Mouse (Mus musculus): ENCODE measurements at regions not wholly inside any gene's neighbourhood (a gene's known extent, or its start where the extent isn't known, plus 50 kb on each side); places are given as distances from the start of the nearest gene placed in this dataset.

DNA sequence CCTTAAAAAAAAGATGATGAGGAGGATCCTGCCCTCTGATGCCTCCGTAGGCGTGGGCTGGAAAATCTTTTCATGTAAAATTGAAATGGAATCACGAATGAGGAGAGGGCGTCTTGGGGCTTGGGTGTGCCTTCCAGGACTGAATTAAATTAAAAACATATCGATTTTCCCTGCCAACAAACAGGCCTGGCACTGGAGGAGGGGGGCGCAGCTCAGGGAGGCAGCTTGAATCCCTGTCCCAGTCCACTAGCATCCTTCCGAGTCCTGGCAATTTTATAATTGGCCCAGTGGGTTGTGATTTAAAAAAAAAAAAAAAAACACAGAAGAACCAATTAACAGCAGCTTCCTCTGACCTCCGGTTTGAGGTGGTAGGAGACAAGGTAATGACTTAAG is 276.0 kb downstream of the Uaca start:
- DNase-seq (ENCODE audit: low read depth, low spot score): no peak
- Histone ChIP-seq H3K4me3 (ENCODE audit: insufficient read depth in 1 of 2, low read depth in 1 of 2, low read length in 2 of 2, poor library complexity in 1 of 2, severe bottlenecking in 1 of 2) (no peak overlapping the region), H3K9ac (ENCODE audit: insufficient read depth, low read depth, low read length, poor library complexity, severe bottlenecking) (no peak overlapping the region), H3K36me3 (ENCODE audit: control insufficient read depth, insufficient read depth, low read length, poor library complexity, severe bottlenecking) (no peaks in the 10 kb centered on the region), H3K9me3 (ENCODE audit: control insufficient read depth, insufficient read depth, low read depth, low read length) (no peaks in the 10 kb centered on the region), H3K4me1 (ENCODE audit: control insufficient read depth in 2 of 2, insufficient read depth in 2 of 2, low read length in 2 of 2, poor library complexity in 1 of 2) (peaks cover 0 to 8% of the 10 kb centered on the region in 2 experiments; a peak in 1 of 4 replicates), H3K27ac (ENCODE audit: insufficient read depth, low read depth, low read length, poor library complexity, severe bottlenecking) (no peak overlapping the region)
- TF ChIP-seq HCFC1 (IDR thresholded peaks at IDR 0.05; ENCODE audit: borderline replicate concordance, insufficient read depth, low read length) (no peak), ZC3H11A (IDR thresholded peaks at IDR 0.05; ENCODE audit: borderline replicate concordance, low read depth, low read length) (no peak), ZNF384 (IDR thresholded peaks at IDR 0.05; ENCODE audit: low read depth, low read length) (no peak), MAFK (IDR thresholded peaks at IDR 0.05; ENCODE audit: insufficient read depth, low read depth, low read length) (no peak), CHD2 (IDR thresholded peaks at IDR 0.05; ENCODE audit: low read depth, low read length) (no peak)
- in situ Hi-C loops (cut with MboI; ENCODE audit: low sequenced_read_pairs in 2 of 2, unreplicated experiment in 2 of 2): no loop called here

DNA sequence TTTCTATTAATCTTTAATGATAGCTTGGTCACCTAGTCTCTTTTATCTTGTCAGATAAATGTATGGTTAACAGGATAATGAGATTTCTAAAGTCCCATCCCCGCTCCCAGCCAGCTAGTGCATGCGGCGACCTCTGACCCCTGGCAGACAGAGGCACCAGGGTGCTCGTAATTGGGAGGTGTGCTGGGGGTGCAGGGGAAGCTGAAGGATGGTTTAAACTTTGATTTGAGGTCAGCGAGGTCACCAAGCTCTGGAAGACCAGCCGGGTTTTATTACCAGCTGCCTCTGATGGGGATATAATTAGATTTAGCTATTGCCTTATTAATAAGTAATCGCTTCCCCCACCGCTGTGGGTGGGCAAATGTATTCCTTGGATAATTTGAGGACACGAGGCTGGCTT is 276.5 kb downstream of the Uaca start:
- Histone ChIP-seq H3K4me3 (ENCODE audit: insufficient read depth in 1 of 2, low read depth in 1 of 2, low read length in 2 of 2, poor library complexity in 1 of 2, severe bottlenecking in 1 of 2) (no peak overlapping the region), H3K36me3 (ENCODE audit: control insufficient read depth, insufficient read depth, low read length, poor library complexity, severe bottlenecking) (no peaks in the 10 kb centered on the region), H3K4me1 (ENCODE audit: control insufficient read depth in 2 of 2, insufficient read depth in 2 of 2, low read length in 2 of 2, poor library complexity in 1 of 2) (peaks cover 0 to 8% of the 10 kb centered on the region in 2 experiments; a peak in 1 of 4 replicates), H3K9me3 (ENCODE audit: control insufficient read depth, insufficient read depth, low read depth, low read length) (no peaks in the 10 kb centered on the region), H3K9ac (ENCODE audit: insufficient read depth, low read depth, low read length, poor library complexity, severe bottlenecking) (no peak overlapping the region), H3K27ac (ENCODE audit: insufficient read depth, low read depth, low read length, poor library complexity, severe bottlenecking) (no peak overlapping the region)
- TF ChIP-seq ZNF384 (IDR thresholded peaks at IDR 0.05; ENCODE audit: low read depth, low read length) (no peak), CHD2 (IDR thresholded peaks at IDR 0.05; ENCODE audit: low read depth, low read length) (no peak), HCFC1 (IDR thresholded peaks at IDR 0.05; ENCODE audit: borderline replicate concordance, insufficient read depth, low read length) (no peak), ZC3H11A (IDR thresholded peaks at IDR 0.05; ENCODE audit: borderline replicate concordance, low read depth, low read length) (no peak), MAFK (IDR thresholded peaks at IDR 0.05; ENCODE audit: insufficient read depth, low read depth, low read length) (no peak)
- in situ Hi-C loops (cut with MboI; ENCODE audit: low sequenced_read_pairs in 2 of 2, unreplicated experiment in 2 of 2): no loop called here
- DNase-seq (ENCODE audit: low read depth, low spot score): no peak

DNA sequence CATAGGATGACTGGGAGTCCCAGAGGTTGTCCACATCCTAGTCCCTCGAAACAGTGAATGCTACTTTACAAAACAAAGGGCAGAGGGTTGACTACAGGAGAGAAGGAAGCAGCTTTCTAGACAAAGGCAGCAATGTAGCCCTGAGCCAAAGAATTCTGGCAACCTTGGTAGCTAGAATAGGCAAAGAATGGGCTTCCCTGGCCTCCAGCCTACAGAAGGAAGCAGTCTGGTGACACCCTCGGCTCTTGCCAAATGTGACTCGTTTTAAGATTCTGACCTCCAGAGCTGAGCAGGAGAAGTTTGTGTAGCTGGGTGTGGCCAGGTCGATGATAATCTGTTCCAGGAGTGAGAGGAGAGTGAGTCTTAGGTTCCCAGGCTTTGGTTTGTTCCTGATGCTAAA is 279.1 kb downstream of the Uaca start:
- in situ Hi-C loops (cut with MboI; ENCODE audit: low sequenced_read_pairs in 2 of 2, unreplicated experiment in 2 of 2): no loop called here
- Histone ChIP-seq H3K9me3 (ENCODE audit: control insufficient read depth, insufficient read depth, low read depth, low read length) (no peaks in the 10 kb centered on the region), H3K4me1 (ENCODE audit: control insufficient read depth in 2 of 2, insufficient read depth in 2 of 2, low read length in 2 of 2, poor library complexity in 1 of 2) (peaks cover 0 to 8% of the 10 kb centered on the region in 2 experiments; a peak in 1 of 4 replicates), H3K36me3 (ENCODE audit: control insufficient read depth, insufficient read depth, low read length, poor library complexity, severe bottlenecking) (no peaks in the 10 kb centered on the region), H3K27ac (ENCODE audit: insufficient read depth, low read depth, low read length, poor library complexity, severe bottlenecking) (no peak overlapping the region), H3K4me3 (ENCODE audit: insufficient read depth in 1 of 2, low read depth in 1 of 2, low read length in 2 of 2, poor library complexity in 1 of 2, severe bottlenecking in 1 of 2) (no peak overlapping the region), H3K9ac (ENCODE audit: insufficient read depth, low read depth, low read length, poor library complexity, severe bottlenecking) (no peak overlapping the region)
- DNase-seq (ENCODE audit: low read depth, low spot score): peak; percentile 51
- TF ChIP-seq ZC3H11A (IDR thresholded peaks at IDR 0.05; ENCODE audit: borderline replicate concordance, low read depth, low read length) (no peak), ZNF384 (IDR thresholded peaks at IDR 0.05; ENCODE audit: low read depth, low read length) (no peak), MAFK (IDR thresholded peaks at IDR 0.05; ENCODE audit: insufficient read depth, low read depth, low read length) (no peak), HCFC1 (IDR thresholded peaks at IDR 0.05; ENCODE audit: borderline replicate concordance, insufficient read depth, low read length) (no peak), CHD2 (IDR thresholded peaks at IDR 0.05; ENCODE audit: low read depth, low read length) (no peak)

DNA sequence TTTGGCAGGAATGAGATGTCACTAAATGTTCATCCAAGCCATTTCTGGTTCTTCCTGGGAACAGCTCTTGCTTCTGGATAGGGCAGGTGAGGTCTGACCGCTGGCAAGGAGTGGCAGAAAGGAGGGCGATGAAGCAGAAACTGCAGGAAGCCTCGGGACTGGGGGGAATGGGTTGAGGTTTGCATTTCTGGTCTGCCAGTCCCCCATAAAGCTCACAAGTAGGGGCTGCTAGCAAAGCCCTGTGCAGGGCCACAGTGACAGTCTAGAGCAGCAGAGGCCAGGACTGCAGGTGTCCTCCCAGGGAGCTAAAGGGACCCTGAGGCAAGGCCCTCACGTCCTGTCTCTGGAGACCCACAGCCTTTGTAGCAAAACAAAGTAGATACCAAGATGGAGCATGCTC is 280.7 kb downstream of the Uaca start:
- H3K4me1 ChIP-seq (ENCODE audit: control insufficient read depth in 2 of 2, insufficient read depth in 2 of 2, low read length in 2 of 2, poor library complexity in 1 of 2): peaks cover 0 to 8% of the 10 kb centered on the region in 2 experiments; a peak in 1 of 4 replicates
- no peak for DNase-seq (ENCODE audit: low read depth, low spot score)
- H3K9me3 ChIP-seq (ENCODE audit: control insufficient read depth, insufficient read depth, low read depth, low read length): no peaks in the 10 kb centered on the region
- H3K9ac ChIP-seq (ENCODE audit: insufficient read depth, low read depth, low read length, poor library complexity, severe bottlenecking): no peak overlapping the region
- H3K27ac ChIP-seq (ENCODE audit: insufficient read depth, low read depth, low read length, poor library complexity, severe bottlenecking): no peak overlapping the region
- no peak for TF ChIP-seq CHD2 (IDR thresholded peaks at IDR 0.05; ENCODE audit: low read depth, low read length)
- TF ChIP-seq ZNF384 (IDR thresholded peaks at IDR 0.05; ENCODE audit: low read depth, low read length): no peak
- no peak for TF ChIP-seq MAFK (IDR thresholded peaks at IDR 0.05; ENCODE audit: insufficient read depth, low read depth, low read length)
- TF ChIP-seq HCFC1 (IDR thresholded peaks at IDR 0.05; ENCODE audit: borderline replicate concordance, insufficient read depth, low read length): no peak
- TF ChIP-seq ZC3H11A (IDR thresholded peaks at IDR 0.05; ENCODE audit: borderline replicate concordance, low read depth, low read length): no peak
- no peak overlapping the region for H3K4me3 ChIP-seq (ENCODE audit: insufficient read depth in 1 of 2, low read depth in 1 of 2, low read length in 2 of 2, poor library complexity in 1 of 2, severe bottlenecking in 1 of 2)
- H3K36me3 ChIP-seq (ENCODE audit: control insufficient read depth, insufficient read depth, low read length, poor library complexity, severe bottlenecking): no peaks in the 10 kb centered on the region
- in situ Hi-C loops (cut with MboI; ENCODE audit: low sequenced_read_pairs in 2 of 2, unreplicated experiment in 2 of 2): no loop called here

DNA sequence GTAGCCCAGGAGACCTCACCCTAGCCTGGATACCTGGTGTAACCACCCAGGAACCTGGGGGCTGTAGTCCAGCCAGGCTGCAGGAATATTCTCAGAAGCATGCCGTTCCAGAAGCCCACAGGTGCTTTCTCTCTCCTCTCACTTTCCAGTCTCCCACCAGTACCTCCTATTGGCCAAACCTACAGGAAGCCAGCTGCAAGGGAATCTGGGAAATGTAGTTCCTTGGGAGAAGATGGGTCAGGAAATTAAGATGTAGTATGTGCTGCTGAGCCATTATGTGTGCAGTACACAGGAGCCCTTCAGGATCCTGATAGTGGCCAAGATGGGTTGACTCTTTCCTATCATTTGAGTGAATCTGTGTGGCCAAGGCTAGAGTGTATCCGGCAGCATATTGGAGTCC is 282.8 kb downstream of the Uaca start:
- Histone ChIP-seq H3K4me1 (ENCODE audit: control insufficient read depth in 2 of 2, insufficient read depth in 2 of 2, low read length in 2 of 2, poor library complexity in 1 of 2) (peaks cover 0 to 10% of the 10 kb centered on the region in 2 experiments; a peak in 1 of 4 replicates), H3K9me3 (ENCODE audit: control insufficient read depth, insufficient read depth, low read depth, low read length) (no peaks in the 10 kb centered on the region), H3K36me3 (ENCODE audit: control insufficient read depth, insufficient read depth, low read length, poor library complexity, severe bottlenecking) (no peaks in the 10 kb centered on the region), H3K9ac (ENCODE audit: insufficient read depth, low read depth, low read length, poor library complexity, severe bottlenecking) (no peak overlapping the region), H3K27ac (ENCODE audit: insufficient read depth, low read depth, low read length, poor library complexity, severe bottlenecking) (no peak overlapping the region), H3K4me3 (ENCODE audit: insufficient read depth in 1 of 2, low read depth in 1 of 2, low read length in 2 of 2, poor library complexity in 1 of 2, severe bottlenecking in 1 of 2) (no peak overlapping the region)
- TF ChIP-seq HCFC1 (IDR thresholded peaks at IDR 0.05; ENCODE audit: borderline replicate concordance, insufficient read depth, low read length) (peak; percentile 87), MAFK (IDR thresholded peaks at IDR 0.05; ENCODE audit: insufficient read depth, low read depth, low read length) (no peak), CHD2 (IDR thresholded peaks at IDR 0.05; ENCODE audit: low read depth, low read length) (no peak), ZC3H11A (IDR thresholded peaks at IDR 0.05; ENCODE audit: borderline replicate concordance, low read depth, low read length) (no peak)
- DNase-seq (ENCODE audit: low read depth, low spot score): no peak
- in situ Hi-C loops (cut with MboI; ENCODE audit: low sequenced_read_pairs in 2 of 2, unreplicated experiment in 2 of 2): no loop called here

Data from ES-E14 (cell line).